Mouse (Mus musculus) ES-Bruce4 (cell line): ENCODE results near the gene Ankrd33b. TPM values are rescaled to one million over a fixed set of nuclear protein-coding genes. Genes with fewer than 3 reads are reported as not detected.

Experiments
- H3K27ac ChIP-seq: 2 replicates; pipeline ENCODE4 v1.5.1; 2012; ENCODE audit warnings: low read length, inconsistent platforms; ENCODE audit not compliant: insufficient read depth
- H3K27me3 ChIP-seq: 2 replicates; pipeline ENCODE4 v1.6.1; 2012; ENCODE audit warnings: mild to moderate bottlenecking, low read length, inconsistent platforms; ENCODE audit not compliant: control insufficient read depth, poor library complexity, insufficient read depth, severe bottlenecking
- H3K36me3 ChIP-seq: 2 replicates; pipeline ENCODE4 v1.6.1; 2012; ENCODE audit warnings: inconsistent platforms, mild to moderate bottlenecking, low read length, moderate library complexity; ENCODE audit not compliant: control insufficient read depth, poor library complexity, insufficient read depth, severe bottlenecking
- H3K4me1 ChIP-seq: one replicate; pipeline ENCODE4 v1.8.1; 2011; ENCODE audit warnings: low read length; ENCODE audit not compliant: control insufficient read depth, insufficient read depth
- H3K4me3 ChIP-seq: 2 replicates; pipeline ENCODE4 v1.5.1; 2011; ENCODE audit warnings: low read depth, mild to moderate bottlenecking, low read length
- H3K9ac ChIP-seq: 2 replicates; pipeline ENCODE4 v1.6.1; 2012; ENCODE audit warnings: low read depth, mild to moderate bottlenecking, inconsistent platforms; ENCODE audit not compliant: poor library complexity, severe bottlenecking
- H3K9me3 ChIP-seq: replicated peaks from 2 replicates; pipeline ENCODE4 v1.6.1; 2012; ENCODE audit warnings: mild to moderate bottlenecking, low read length, inconsistent platforms; ENCODE audit not compliant: control insufficient read depth, poor library complexity, insufficient read depth, severe bottlenecking
- CTCF ChIP-seq: IDR thresholded peaks from one replicate; pipeline ENCODE4 v1.8.1; 2011; ENCODE audit warnings: low read depth, low read length
- EP300 ChIP-seq: IDR thresholded peaks from 2 replicates; pipeline ENCODE4 v1.6.1; 2011; ENCODE audit warnings: low read depth, low read length; ENCODE audit not compliant: insufficient read depth
- POLR2A ChIP-seq: IDR thresholded peaks from one replicate; pipeline ENCODE4 v1.8.1; 2011; ENCODE audit warnings: low read length; ENCODE audit not compliant: insufficient read depth
- polyA plus RNA-seq: library from polyadenylated mRNA; stranded (reverse); fragments of >200 nt; gene quantifications from 2 replicates; pipeline ENCODE4 v1.2.4, GENCODE M21; 2011; ENCODE audit warnings: low read depth; ENCODE audit not compliant: missing spikeins, insufficient read depth, insufficient read length

Ankrd33b gene
- polyA plus RNA-seq, 1 experiment, result 1.6 TPM

GRCm38 (mm10) chr15:31319046-31319445 lies 48.5 kb downstream of the Ankrd33b start:
- H3K4me3 ChIP-seq, result no peak overlapping the region
- no peaks in the 10 kb centered on the region for H3K36me3 ChIP-seq
- H3K27ac ChIP-seq, result no peak overlapping the region
- TF ChIP-seq EP300, result no peak
- TF ChIP-seq POLR2A, result no peak
- TF ChIP-seq CTCF, result no peak
- peaks cover 2% of the 10 kb centered on the region for H3K4me1 ChIP-seq
- no peaks in the 10 kb centered on the region for H3K27me3 ChIP-seq
- H3K9ac ChIP-seq, result no peak overlapping the region
- no peaks in the 10 kb centered on the region for H3K9me3 ChIP-seq

GRCm38 (mm10) chr15:31318158-31318955 lies 49.2 kb downstream of the Ankrd33b start:
- Histone ChIP-seq H3K36me3 (no peaks in the 10 kb centered on the region), H3K4me1 (peaks cover 2% of the 10 kb centered on the region), H3K27me3 (no peaks in the 10 kb centered on the region), H3K27ac (no peak overlapping the region), H3K9ac (no peak overlapping the region), H3K4me3 (no peak overlapping the region), H3K9me3 (no peaks in the 10 kb centered on the region)
- TF ChIP-seq POLR2A, result no peak
- TF ChIP-seq EP300, result no peak
- TF ChIP-seq CTCF, result no peak

- H3K9me3 ChIP-seq, result no peaks in the 10 kb centered on the region
- H3K4me1 ChIP-seq, result peaks cover 2% of the 10 kb centered on the region
- no peak overlapping the region for H3K9ac ChIP-seq
- H3K4me3 ChIP-seq, result no peak overlapping the region
- H3K36me3 ChIP-seq, result no peaks in the 10 kb centered on the region
- TF ChIP-seq CTCF (no peak), POLR2A (no peak), EP300 (no peak)
- H3K27me3 ChIP-seq, result no peaks in the 10 kb centered on the region
- no peak overlapping the region for H3K27ac ChIP-seq
These were observed 50.3 kb downstream of the Ankrd33b start for GRCm38 (mm10) chr15:31317056-31317805.

- H3K9me3 ChIP-seq, result no peaks in the 10 kb centered on the region
- H3K36me3 ChIP-seq, result no peaks in the 10 kb centered on the region
- no peaks in the 10 kb centered on the region for H3K27me3 ChIP-seq
- TF ChIP-seq POLR2A (no peak), CTCF (peak; percentile 57)
- H3K4me3 ChIP-seq, result no peak overlapping the region
- no peak overlapping the region for H3K27ac ChIP-seq
- peaks cover 2% of the 10 kb centered on the region for H3K4me1 ChIP-seq
- no peak overlapping the region for H3K9ac ChIP-seq
These were observed 51.8 kb downstream of the Ankrd33b start for GRCm38 (mm10) chr15:31315630-31316231.

- no peaks in the 10 kb centered on the region for H3K36me3 ChIP-seq
These were observed 55.5 kb downstream of the Ankrd33b start for GRCm38 (mm10) chr15:31312001-31312400.

GRCm38 (mm10) chr15:31309526-31309925 lies 58.0 kb downstream of the Ankrd33b start:
- Histone ChIP-seq H3K4me1 (no peaks in the 10 kb centered on the region), H3K36me3 (no peaks in the 10 kb centered on the region), H3K27me3 (no peaks in the 10 kb centered on the region), H3K9ac (no peak overlapping the region), H3K4me3 (no peak overlapping the region), H3K27ac (no peak overlapping the region), H3K9me3 (no peaks in the 10 kb centered on the region)
- TF ChIP-seq CTCF, result peak; percentile 91
- no peak for TF ChIP-seq EP300
- TF ChIP-seq POLR2A, result no peak

More at GRCm38 (mm10) chr15:31312001-31312400, 55.5 kb downstream of the Ankrd33b start:
- H3K4me1 ChIP-seq, result no peaks in the 10 kb centered on the region
- no peak overlapping the region for H3K27ac ChIP-seq
- no peak overlapping the region for H3K4me3 ChIP-seq
- no peak for TF ChIP-seq POLR2A
- TF ChIP-seq CTCF, result no peak
- no peak for TF ChIP-seq EP300
- H3K27me3 ChIP-seq, result no peaks in the 10 kb centered on the region
- no peaks in the 10 kb centered on the region for H3K9me3 ChIP-seq
- no peak overlapping the region for H3K9ac ChIP-seq
